Mouse (Mus musculus) neural tube, embryonic 14.5 days (tissue): ENCODE results near the gene Jsrp1. TPM values are rescaled to one million over a fixed set of nuclear protein-coding genes. Genes with fewer than 3 reads are reported as not detected.

ENCODE experiments used
- ATAC-seq: fragments of 200-750 bp; cut with Nextera tagmentation; 2 replicates; pipeline ENCODE4 v1.8.0; 2017; ENCODE audit warnings: low read depth, mild to moderate bottlenecking, moderate TSS enrichment, moderate library complexity
- H3K27ac ChIP-seq: fragments of 300-500 bp; sonication (generic); 2 replicates; pipeline ENCODE4 v1.5.1; 2014; ENCODE audit warnings: low read depth, mild to moderate bottlenecking, control low read depth, low read length, moderate library complexity, mixed read lengths
- H3K27me3 ChIP-seq: fragments of 300-500 bp; sonication (generic); 2 replicates; pipeline ENCODE4 v1.6.1; 2014; ENCODE audit warnings: low read length; ENCODE audit not compliant: control insufficient read depth, insufficient read depth
- H3K36me3 ChIP-seq: fragments of 300-500 bp; sonication (generic); 2 replicates; pipeline ENCODE4 v1.6.1; 2014; ENCODE audit warnings: low read length, mixed read lengths; ENCODE audit not compliant: control insufficient read depth, insufficient read depth
- H3K4me1 ChIP-seq: fragments of 300-500 bp; sonication (generic); 2 replicates; pipeline ENCODE4 v1.6.1; 2014; ENCODE audit warnings: low read length; ENCODE audit not compliant: control insufficient read depth, insufficient read depth
- H3K4me2 ChIP-seq: fragments of 300-500 bp; sonication (generic); 2 replicates; pipeline ENCODE4 v1.6.1; 2014; ENCODE audit warnings: mild to moderate bottlenecking, low read depth, low read length, control low read depth
- H3K4me3 ChIP-seq: fragments of 300-500 bp; sonication (generic); 2 replicates; pipeline ENCODE4 v1.5.1; 2014; ENCODE audit warnings: low read depth, low read length, control low read depth, mixed read lengths
- H3K9ac ChIP-seq: fragments of 300-500 bp; sonication (generic); replicated peaks from 2 replicates; pipeline ENCODE4 v1.6.1; 2014; ENCODE audit warnings: low read depth, mild to moderate bottlenecking, control low read depth, low read length, mixed read lengths
- H3K9me3 ChIP-seq: fragments of 300-500 bp; sonication (generic); 2 replicates; pipeline ENCODE4 v1.6.1; 2016; ENCODE audit warnings: low read length; ENCODE audit not compliant: control insufficient read depth
- WGBS: fragments of 180-500 bp; shearing (Covaris S2); extraction: QIAGEN DNeasy Blood & Tissue Kit; methylation state at CpG from one replicate; pipeline ENCODE4 v1.1.7; 2014; 5-methylcytosine and 5-hydroxymethylcytosine counted together
- polyA plus RNA-seq: library from polyadenylated mRNA; unstranded; fragments of >200 nt; fragmentation: Nextera tagmentation; extraction: Ambion mirVana; gene quantifications from 2 replicates; pipeline ENCODE4 v1.2.1, GENCODE M21; 2014

Jsrp1 gene
- polyA plus RNA-seq, 1 experiment from 2014 or later, result 0.74 TPM

GRCm38 (mm10) chr10:80793033-80793784, 20.1 kb downstream of the Jsrp1 start:
- peaks cover 64% of the 10 kb centered on the region for H3K36me3 ChIP-seq
- no peaks in the 10 kb centered on the region for H3K9me3 ChIP-seq
- H3K27ac ChIP-seq, result no peak overlapping the region
- no peak for ATAC-seq
- no peak overlapping the region for H3K4me3 ChIP-seq
- no peak overlapping the region for H3K9ac ChIP-seq
- WGBS, result 94% methylated on average over 13 of the region's 13 CpGs
- H3K27me3 ChIP-seq, result no peaks in the 10 kb centered on the region
- H3K4me1 ChIP-seq, result peaks cover 15% of the 10 kb centered on the region
- no peak overlapping the region for H3K4me2 ChIP-seq

- peaks cover 15% of the 10 kb centered on the region for H3K4me1 ChIP-seq
- H3K9me3 ChIP-seq, result no peaks in the 10 kb centered on the region
- peaks cover 72% of the 10 kb centered on the region for H3K36me3 ChIP-seq
- ATAC-seq, result no peak
- 80% methylated on average over 41 of the region's 41 CpGs for WGBS
- no peak overlapping the region for H3K4me3 ChIP-seq
- no peak overlapping the region for H3K9ac ChIP-seq
- no peaks in the 10 kb centered on the region for H3K27me3 ChIP-seq
- peak overlapping the region; percentile 1; the same call in 1 of the 2 replicates for H3K27ac ChIP-seq
- no peak overlapping the region for H3K4me2 ChIP-seq
These were observed 20.9 kb downstream of the Jsrp1 start for GRCm38 (mm10) chr10:80792175-80793032.

- Histone ChIP-seq H3K9me3 (no peaks in the 10 kb centered on the region), H3K27ac (no peak overlapping the region), H3K4me2 (no peak overlapping the region), H3K4me3 (no peak overlapping the region), H3K36me3 (peaks cover 78% of the 10 kb centered on the region), H3K4me1 (peaks cover 9% of the 10 kb centered on the region), H3K9ac (no peak overlapping the region), H3K27me3 (no peaks in the 10 kb centered on the region)
- WGBS, result 84% methylated on average over 33 of the region's 33 CpGs
- ATAC-seq, result no peak
These were observed 21.7 kb downstream of the Jsrp1 start for GRCm38 (mm10) chr10:80791476-80792174.

DNA sequence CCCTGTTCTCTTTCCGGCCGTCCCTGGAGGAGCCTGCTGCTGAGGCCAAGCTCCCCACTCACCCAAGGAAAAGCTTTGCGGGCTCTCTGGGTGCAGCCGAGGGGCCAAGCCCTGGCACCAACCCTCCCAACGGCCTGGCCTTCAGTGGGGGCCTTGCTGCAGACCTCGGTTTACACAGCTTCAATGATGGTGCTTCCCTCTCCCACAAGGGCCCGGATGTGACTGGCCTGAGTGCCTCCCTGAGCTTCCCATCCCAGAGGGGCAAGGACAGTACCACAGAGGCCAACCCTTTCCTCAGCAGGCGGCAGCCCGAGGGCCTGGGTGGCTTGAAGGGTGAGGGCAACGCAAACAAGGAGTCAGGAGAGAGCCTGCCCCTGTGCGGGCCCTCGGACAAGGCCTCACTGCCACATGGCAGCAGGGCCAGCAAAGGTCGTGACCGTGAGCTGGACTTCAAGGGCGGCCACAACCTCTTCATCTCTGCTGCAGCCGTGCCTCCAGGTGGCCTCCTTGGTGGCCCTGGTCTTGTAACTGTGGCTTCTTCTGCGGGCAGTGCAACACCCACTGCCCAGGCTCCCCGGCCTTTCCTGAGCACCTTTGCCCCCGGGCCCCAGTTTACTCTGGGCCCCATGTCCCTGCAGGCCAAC, 22.4 kb downstream of the Jsrp1 start:
- no peak for ATAC-seq
- no peaks in the 10 kb centered on the region for H3K27me3 ChIP-seq
- no peak overlapping the region for H3K9ac ChIP-seq
- H3K4me1 ChIP-seq, result 0 out of 2 replicates have a peak, but pooled peaks cover 2% of the 10 kb centered on the region
- no peaks in the 10 kb centered on the region for H3K9me3 ChIP-seq
- peaks cover 82% of the 10 kb centered on the region for H3K36me3 ChIP-seq
- H3K27ac ChIP-seq, result no peak overlapping the region
- H3K4me2 ChIP-seq, result no peak overlapping the region
- H3K4me3 ChIP-seq, result no peak overlapping the region
- 90% methylated on average over 19 of the region's 19 CpGs for WGBS

DNA sequence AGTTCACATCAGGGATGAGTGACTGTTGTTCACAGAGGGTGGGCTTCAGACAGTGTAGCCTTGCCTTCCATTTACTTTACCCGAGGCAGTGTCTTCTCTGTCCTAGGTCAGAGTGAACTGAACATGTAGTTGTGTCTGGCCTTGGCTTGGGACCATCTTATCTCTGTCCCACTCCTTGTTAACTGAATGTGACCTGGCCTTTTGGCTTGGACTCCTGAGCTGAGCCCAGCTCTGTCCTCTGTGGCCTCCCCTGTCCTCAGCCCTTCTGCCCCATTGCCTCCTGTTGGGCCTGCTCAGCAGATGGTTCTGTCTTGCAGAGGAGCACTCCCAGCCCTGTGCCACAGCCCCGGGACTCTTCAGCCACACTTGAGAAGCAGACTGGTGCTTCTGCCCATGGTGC, 25.8 kb downstream of the Jsrp1 start:
- no peaks in the 10 kb centered on the region for H3K27me3 ChIP-seq
- ATAC-seq, result no peak
- H3K27ac ChIP-seq, result no peak overlapping the region
- H3K36me3 ChIP-seq, result peaks cover 87% of the 10 kb centered on the region
- WGBS, result 83% methylated on average over 2 of the region's 2 CpGs
- no peak overlapping the region for H3K4me2 ChIP-seq
- no peaks in the 10 kb centered on the region for H3K9me3 ChIP-seq
- no peak overlapping the region for H3K4me3 ChIP-seq
- no peaks in the 10 kb centered on the region for H3K4me1 ChIP-seq
- H3K9ac ChIP-seq, result no peak overlapping the region

GRCm38 (mm10) chr10:80785963-80786362, 27.3 kb downstream of the Jsrp1 start:
- Histone ChIP-seq H3K4me2 (no peak overlapping the region), H3K4me3 (no peak overlapping the region), H3K27me3 (no peaks in the 10 kb centered on the region), H3K27ac (no peak overlapping the region), H3K9ac (no peak overlapping the region), H3K36me3 (peaks cover 86% of the 10 kb centered on the region), H3K4me1 (no peaks in the 10 kb centered on the region), H3K9me3 (no peaks in the 10 kb centered on the region)
- 97% methylated on average over 11 of the region's 11 CpGs for WGBS
- no peak for ATAC-seq

GRCm38 (mm10) chr10:80784871-80785270, 28.4 kb downstream of the Jsrp1 start:
- Histone ChIP-seq H3K9ac (no peak overlapping the region), H3K4me1 (no peaks in the 10 kb centered on the region), H3K4me2 (no peak overlapping the region), H3K27ac (no peak overlapping the region), H3K9me3 (no peaks in the 10 kb centered on the region), H3K27me3 (no peaks in the 10 kb centered on the region), H3K36me3 (peaks cover 91% of the 10 kb centered on the region), H3K4me3 (no peak overlapping the region)
- no peak for ATAC-seq
- WGBS, result 79% methylated on average over 12 of the region's 12 CpGs

DNA sequence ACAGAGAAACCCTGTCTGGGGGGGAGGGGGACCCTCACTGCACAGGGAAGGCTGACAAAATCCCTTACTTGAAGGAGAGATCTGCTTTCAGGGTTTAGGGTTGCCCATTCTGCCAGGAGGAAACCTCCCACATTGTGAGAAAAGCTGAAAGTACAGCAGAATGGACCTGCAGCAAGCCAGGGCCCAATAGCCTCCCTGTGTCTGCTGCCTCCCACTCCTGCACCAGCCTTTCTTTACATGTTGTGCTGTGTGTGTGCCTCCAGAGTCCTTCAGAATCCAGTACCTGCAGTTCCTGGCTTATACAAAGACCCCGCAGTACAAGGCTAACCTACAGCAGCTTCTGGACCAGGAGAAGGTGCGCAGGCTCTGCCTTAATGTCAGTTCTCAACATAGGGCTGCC, 29.0 kb downstream of the Jsrp1 start:
- 100% methylated on average over 2 of the region's 2 CpGs for WGBS

More for the DNA sequence above, 29.0 kb downstream of the Jsrp1 start:
- H3K27me3 ChIP-seq, result no peaks in the 10 kb centered on the region
- H3K4me1 ChIP-seq, result no peaks in the 10 kb centered on the region
- no peak for ATAC-seq
- H3K4me3 ChIP-seq, result no peak overlapping the region
- no peaks in the 10 kb centered on the region for H3K9me3 ChIP-seq
- H3K27ac ChIP-seq, result no peak overlapping the region
- H3K36me3 ChIP-seq, result peaks cover 93% of the 10 kb centered on the region
- no peak overlapping the region for H3K9ac ChIP-seq
- H3K4me2 ChIP-seq, result no peak overlapping the region
